Mouse (Mus musculus): ENCODE data around the gene Gcnt7. TPM values are rescaled to one million over a fixed set of nuclear protein-coding genes. Genes with fewer than 3 reads are reported as not detected.

Gene Gcnt7
- polyA plus RNA-seq, 1 experiment from 2014 or later: 1.5 TPM

- Histone ChIP-seq H3K4me2 (replicated peaks; ENCODE audit: low read depth, low read length) (no peak overlapping the region), H3K36me3 (ENCODE audit: insufficient read depth, low read length) (no peaks in the 10 kb centered on the region), H3K27me3 (ENCODE audit: insufficient read depth, low read length) (no peaks in the 10 kb centered on the region), H3K9ac (replicated peaks; ENCODE audit: low read length) (no peak overlapping the region), H3K4me1 (ENCODE audit: insufficient read depth, low read length) (peaks cover 10% of the 10 kb centered on the region; the same call in 1 of the 2 replicates), H3K4me3 (ENCODE audit: low read length) (no peak overlapping the region), H3K27ac (ENCODE audit: low read length) (no peak overlapping the region), H3K9me3 (ENCODE audit: low read length) (no peaks in the 10 kb centered on the region)
- ATAC-seq (ENCODE audit: low FRiP score, low TSS enrichment): no peak
- 69% methylated on average over 16 of the region's 16 CpGs for WGBS
Measured at GRCm38 (mm10) chr2:172481654-172482385, 23.4 kb upstream of the Gcnt7 start.

GRCm38 (mm10) chr2:172480296-172480695 is 21.9 kb upstream of the Gcnt7 start:
- Histone ChIP-seq H3K9ac (replicated peaks; ENCODE audit: low read length) (no peak overlapping the region), H3K4me1 (ENCODE audit: insufficient read depth, low read length) (peaks cover 13% of the 10 kb centered on the region; the same call in 1 of the 2 replicates), H3K4me2 (replicated peaks; ENCODE audit: low read depth, low read length) (no peak overlapping the region), H3K27me3 (ENCODE audit: insufficient read depth, low read length) (no peaks in the 10 kb centered on the region), H3K36me3 (ENCODE audit: insufficient read depth, low read length) (no peaks in the 10 kb centered on the region), H3K4me3 (ENCODE audit: low read length) (no peak overlapping the region), H3K9me3 (ENCODE audit: low read length) (no peaks in the 10 kb centered on the region), H3K27ac (ENCODE audit: low read length) (no peak overlapping the region)
- WGBS: 73% methylated on average over 7 of the region's 7 CpGs
- no peak for ATAC-seq (ENCODE audit: low FRiP score, low TSS enrichment)

- H3K36me3 ChIP-seq (ENCODE audit: insufficient read depth, low read length): no peaks in the 10 kb centered on the region
- H3K4me3 ChIP-seq (ENCODE audit: low read length): no peak overlapping the region
- no peak overlapping the region for H3K9ac ChIP-seq (replicated peaks; ENCODE audit: low read length)
- no peaks in the 10 kb centered on the region for H3K27me3 ChIP-seq (ENCODE audit: insufficient read depth, low read length)
- peaks cover 15% of the 10 kb centered on the region; the same call in 1 of the 2 replicates for H3K4me1 ChIP-seq (ENCODE audit: insufficient read depth, low read length)
- no peak for ATAC-seq (ENCODE audit: low FRiP score, low TSS enrichment)
- no peaks in the 10 kb centered on the region for H3K9me3 ChIP-seq (ENCODE audit: low read length)
- 0% methylated on average over 2 of the region's 2 CpGs for WGBS
- H3K27ac ChIP-seq (ENCODE audit: low read length): no peak overlapping the region
- H3K4me2 ChIP-seq (replicated peaks; ENCODE audit: low read depth, low read length): no peak overlapping the region
Measured at GRCm38 (mm10) chr2:172477860-172478259, 19.5 kb upstream of the Gcnt7 start.

- H3K4me2 ChIP-seq (replicated peaks; ENCODE audit: low read depth, low read length): no peak overlapping the region
- ATAC-seq (ENCODE audit: low FRiP score, low TSS enrichment): no peak
- H3K9ac ChIP-seq (replicated peaks; ENCODE audit: low read length): no peak overlapping the region
- no peaks in the 10 kb centered on the region for H3K27me3 ChIP-seq (ENCODE audit: insufficient read depth, low read length)
- peaks cover 15% of the 10 kb centered on the region; the same call in 1 of the 2 replicates for H3K4me1 ChIP-seq (ENCODE audit: insufficient read depth, low read length)
- 40% methylated on average over 3 of the region's 3 CpGs for WGBS
- no peaks in the 10 kb centered on the region for H3K9me3 ChIP-seq (ENCODE audit: low read length)
- H3K27ac ChIP-seq (ENCODE audit: low read length): no peak overlapping the region
- H3K4me3 ChIP-seq (ENCODE audit: low read length): no peak overlapping the region
- H3K36me3 ChIP-seq (ENCODE audit: insufficient read depth, low read length): no peaks in the 10 kb centered on the region
Measured at GRCm38 (mm10) chr2:172477350-172477749, 19.0 kb upstream of the Gcnt7 start.

GRCm38 (mm10) chr2:172476707-172477260 is 18.4 kb upstream of the Gcnt7 start:
- WGBS: 19% methylated on average over 10 of the region's 10 CpGs
- Histone ChIP-seq H3K4me3 (ENCODE audit: low read length) (no peak overlapping the region), H3K36me3 (ENCODE audit: insufficient read depth, low read length) (no peaks in the 10 kb centered on the region), H3K27ac (ENCODE audit: low read length) (no peak overlapping the region), H3K27me3 (ENCODE audit: insufficient read depth, low read length) (no peaks in the 10 kb centered on the region), H3K9ac (replicated peaks; ENCODE audit: low read length) (no peak overlapping the region), H3K9me3 (ENCODE audit: low read length) (no peaks in the 10 kb centered on the region), H3K4me1 (ENCODE audit: insufficient read depth, low read length) (peaks cover 15% of the 10 kb centered on the region; the same call in 1 of the 2 replicates), H3K4me2 (replicated peaks; ENCODE audit: low read depth, low read length) (0 out of 2 replicates have a peak overlapping the region, but pooled peaks have one; percentile 8)
- peak; percentile 52; the same call in 1 of the 2 replicates for ATAC-seq (ENCODE audit: low FRiP score, low TSS enrichment)

- 34% methylated on average over 6 of the region's 6 CpGs for WGBS
- ATAC-seq (ENCODE audit: low FRiP score, low TSS enrichment): no peak
Measured at GRCm38 (mm10) chr2:172474970-172475369, 16.6 kb upstream of the Gcnt7 start.

GRCm38 (mm10) chr2:172473591-172473990 is 15.2 kb upstream of the Gcnt7 start:
- H3K9ac ChIP-seq (replicated peaks; ENCODE audit: low read length): no peak overlapping the region
- ATAC-seq (ENCODE audit: low FRiP score, low TSS enrichment): 0 out of 2 replicates have a peak, but pooled peaks have one; percentile 29
- H3K27ac ChIP-seq (ENCODE audit: low read length): 0 out of 2 replicates have a peak overlapping the region, but pooled peaks have one; percentile 11
- no peak overlapping the region for H3K4me2 ChIP-seq (replicated peaks; ENCODE audit: low read depth, low read length)
- H3K4me1 ChIP-seq (ENCODE audit: insufficient read depth, low read length): peaks cover 15% of the 10 kb centered on the region; the same call in 1 of the 2 replicates
- no peaks in the 10 kb centered on the region for H3K27me3 ChIP-seq (ENCODE audit: insufficient read depth, low read length)
- H3K36me3 ChIP-seq (ENCODE audit: insufficient read depth, low read length): peaks cover 9% of the 10 kb centered on the region
- H3K4me3 ChIP-seq (ENCODE audit: low read length): no peak overlapping the region
- no peaks in the 10 kb centered on the region for H3K9me3 ChIP-seq (ENCODE audit: low read length)
- WGBS: 31% methylated on average over 8 of the region's 8 CpGs

More at GRCm38 (mm10) chr2:172474970-172475369, 16.6 kb upstream of the Gcnt7 start:
- no peak overlapping the region for H3K4me2 ChIP-seq (replicated peaks; ENCODE audit: low read depth, low read length)
- H3K9me3 ChIP-seq (ENCODE audit: low read length): no peaks in the 10 kb centered on the region
- no peak overlapping the region for H3K9ac ChIP-seq (replicated peaks; ENCODE audit: low read length)
- no peaks in the 10 kb centered on the region for H3K27me3 ChIP-seq (ENCODE audit: insufficient read depth, low read length)
- H3K4me1 ChIP-seq (ENCODE audit: insufficient read depth, low read length): peaks cover 15% of the 10 kb centered on the region; the same call in 1 of the 2 replicates
- H3K36me3 ChIP-seq (ENCODE audit: insufficient read depth, low read length): no peaks in the 10 kb centered on the region
- no peak overlapping the region for H3K27ac ChIP-seq (ENCODE audit: low read length)
- no peak overlapping the region for H3K4me3 ChIP-seq (ENCODE audit: low read length)

GRCm38 (mm10) chr2:172472318-172472717 is 13.9 kb upstream of the Gcnt7 start, which contains the start of gene Fam209:
Gene Fam209, plus strand, starts transcription at chr2:172472520.
- H3K4me1 ChIP-seq (ENCODE audit: insufficient read depth, low read length): peaks cover 12% of the 10 kb centered on the region; the same call in 1 of the 2 replicates
- H3K4me3 ChIP-seq (ENCODE audit: low read length): no peak within 1 kb of the TSS
- WGBS: 91% methylated on average over 11 of the region's 11 CpGs
- H3K4me2 ChIP-seq (replicated peaks; ENCODE audit: low read depth, low read length): no peak within 1 kb of the TSS
- no peaks in the 10 kb centered on the region for H3K9me3 ChIP-seq (ENCODE audit: low read length)
- H3K36me3 ChIP-seq (ENCODE audit: insufficient read depth, low read length): peaks cover 11% of the 10 kb centered on the region
- H3K9ac ChIP-seq (replicated peaks; ENCODE audit: low read length): no peak within 1 kb of the TSS
- no peaks in the 10 kb centered on the region for H3K27me3 ChIP-seq (ENCODE audit: insufficient read depth, low read length)
- 0 out of 2 replicates have a peak within 1 kb of the TSS, but pooled peaks have one; percentile 11 for H3K27ac ChIP-seq (ENCODE audit: low read length)
- no peak for ATAC-seq (ENCODE audit: low FRiP score, low TSS enrichment)

GRCm38 (mm10) chr2:172468346-172468819 is 10.0 kb upstream of the Gcnt7 start:
- no peak overlapping the region for H3K4me2 ChIP-seq (replicated peaks; ENCODE audit: low read depth, low read length)
- no peak overlapping the region for H3K27ac ChIP-seq (ENCODE audit: low read length)
- 89% methylated on average over 11 of the region's 11 CpGs for WGBS
- no peaks in the 10 kb centered on the region for H3K27me3 ChIP-seq (ENCODE audit: insufficient read depth, low read length)
- H3K36me3 ChIP-seq (ENCODE audit: insufficient read depth, low read length): peaks cover 36% of the 10 kb centered on the region
- H3K4me1 ChIP-seq (ENCODE audit: insufficient read depth, low read length): 0 out of 2 replicates have a peak, but pooled peaks cover 3% of the 10 kb centered on the region
- no peaks in the 10 kb centered on the region for H3K9me3 ChIP-seq (ENCODE audit: low read length)
- H3K9ac ChIP-seq (replicated peaks; ENCODE audit: low read length): no peak overlapping the region
- no peak overlapping the region for H3K4me3 ChIP-seq (ENCODE audit: low read length)
- no peak for ATAC-seq (ENCODE audit: low FRiP score, low TSS enrichment)

All from kidney, embryonic 16.5 days (tissue).